Mouse (Mus musculus) bone marrow macrophage, adult 2 months (primary cell): ENCODE data around the gene Btn1a1.

ENCODE experiments used
- CTCF ChIP-seq: IDR thresholded peaks from 2 replicates; pipeline ENCODE4 v1.5.1; 2012; ENCODE audit warnings: low read depth, mild to moderate bottlenecking, low read length, moderate library complexity
- POLR2A ChIP-seq: IDR thresholded peaks from 2 replicates; pipeline ENCODE4 v1.6.1; 2012; ENCODE audit warnings: mild to moderate bottlenecking, low read depth, low read length, borderline replicate concordance

DNA sequence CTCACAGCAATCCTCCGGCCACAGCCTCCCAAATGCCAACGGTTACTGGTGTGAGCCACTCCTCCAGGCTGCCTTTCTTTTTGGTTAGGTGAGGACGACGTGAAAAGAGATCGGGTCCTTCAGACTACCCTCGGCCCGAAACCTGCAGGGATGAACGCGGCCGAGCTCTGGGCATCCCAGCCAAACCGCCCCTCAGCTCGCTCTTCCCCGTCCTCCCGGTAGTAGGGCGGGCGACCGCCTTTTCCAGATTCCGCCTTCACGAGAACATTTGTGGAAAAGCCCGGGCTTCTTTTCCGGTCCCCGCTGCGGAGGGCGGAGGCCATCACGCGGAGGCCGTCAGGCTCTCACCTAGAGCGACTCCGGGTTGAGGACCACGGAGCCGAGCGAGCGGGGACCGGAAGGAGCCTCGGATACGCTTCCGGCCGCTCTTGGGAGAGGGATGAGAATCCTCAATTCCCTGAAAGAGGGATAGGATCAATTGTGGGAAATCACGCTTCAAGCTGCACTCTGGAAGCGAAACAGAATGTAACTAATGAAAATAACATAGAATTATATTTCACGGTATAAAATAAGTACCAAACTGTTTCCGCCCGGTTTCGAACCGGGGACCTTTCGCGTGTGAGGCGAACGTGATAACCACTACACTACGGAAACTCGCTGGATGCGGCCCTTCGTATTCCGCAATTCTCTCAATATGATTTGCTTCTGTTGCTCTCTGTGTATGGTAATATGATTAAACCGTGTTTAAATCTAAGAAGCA is 20.0 kb downstream of the Btn1a1 start:
- TF ChIP-seq POLR2A (no peak), CTCF (no peak)
